Mouse (Mus musculus) adrenal gland, postnatal 14 days (tissue): Measurements from ENCODE around the gene Hoxa5. TPM values are rescaled to one million over a fixed set of nuclear protein-coding genes. Genes with fewer than 3 reads are reported as not detected.

Experiments used
- microRNA-seq, 2 experiments: library from miRNA; unstranded; fragments of <30 nt; microRNA quantifications; one replicate each; pipeline ENCODE4 v1.2.0; 2021
- total RNA-seq: library from RNA; stranded (reverse); gene quantifications from 2 replicates; pipeline ENCODE4 v1.2.3, GENCODE M21; 2021

Gene Hoxa5
- total RNA-seq, 1 experiment from 2014 or later = 25.8 TPM

Small RNAs within 50 kb of the gene (microRNA-seq; reads per million reads assigned to microRNA genes)
- 543 to 609 reads per million in 2 experiments for gene Mir196b

Other genes with a start within 250 kb of the Hoxa5 start
- 41.1 and 46.0 TPM in 2 replicates for gene Skap2, start 192.0 kb downstream of the Hoxa5 start, total RNA-seq
- 0.64 and 1.1 TPM in 2 replicates for gene Hoxa1, start 46.3 kb downstream of the Hoxa5 start, total RNA-seq
- 3.3 and 3.8 TPM in 2 replicates for gene Hoxa2, start 39.8 kb downstream of the Hoxa5 start, total RNA-seq
- 0.45 and 0.63 TPM in 2 replicates for gene 5730596B20Rik, start 27.1 kb downstream of the Hoxa5 start, total RNA-seq
- gene Hoxa4, start 12.8 kb downstream of the Hoxa5 start, total RNA-seq = 6.4 and 7.3 TPM in 2 replicates
- 3.7 and 5.9 TPM in 2 replicates for gene Hoxa6, start 4.1 kb upstream of the Hoxa5 start, total RNA-seq
- gene Hoxa3, start 8.7 kb upstream of the Hoxa5 start, total RNA-seq = 6.9 and 10.5 TPM in 2 replicates
- 1.3 and 1.4 TPM in 2 replicates for gene Gm28308, start 8.8 kb upstream of the Hoxa5 start, total RNA-seq
- 20.9 and 22.2 TPM in 2 replicates for gene Hoxa7, start 17.3 kb upstream of the Hoxa5 start, total RNA-seq
- 1.8 and 3.5 TPM in 2 replicates for gene Hoxa9, start 26.5 kb upstream of the Hoxa5 start, total RNA-seq
- 0.15 and 0.68 TPM in 2 replicates for gene Hoxa10, start 36.3 kb upstream of the Hoxa5 start, total RNA-seq
- not detected in 2 replicates for gene Hoxa11, start 41.2 kb upstream of the Hoxa5 start, total RNA-seq
- gene Hoxa13, start 56.3 kb upstream of the Hoxa5 start, total RNA-seq = not detected in 2 replicates
- not detected in 2 replicates for gene Evx1, start 108.9 kb upstream of the Hoxa5 start, total RNA-seq